Mouse (Mus musculus) neural tube, embryonic 14.5 days (tissue): ENCODE data around the gene Dlg2. TPM values are rescaled to one million over a fixed set of nuclear protein-coding genes. Genes with fewer than 3 reads are reported as not detected.

Experiments
- ATAC-seq: fragments of 200-750 bp; cut with Nextera tagmentation; 2 replicates; pipeline ENCODE4 v1.8.0; 2017; ENCODE audit warnings: low read depth, mild to moderate bottlenecking, moderate TSS enrichment, moderate library complexity
- H3K27ac ChIP-seq: fragments of 300-500 bp; sonication (generic); 2 replicates; pipeline ENCODE4 v1.5.1; 2014; ENCODE audit warnings: low read depth, mild to moderate bottlenecking, control low read depth, low read length, moderate library complexity, mixed read lengths
- H3K27me3 ChIP-seq: fragments of 300-500 bp; sonication (generic); 2 replicates; pipeline ENCODE4 v1.6.1; 2014; ENCODE audit warnings: low read length; ENCODE audit not compliant: control insufficient read depth, insufficient read depth
- H3K36me3 ChIP-seq: fragments of 300-500 bp; sonication (generic); 2 replicates; pipeline ENCODE4 v1.6.1; 2014; ENCODE audit warnings: low read length, mixed read lengths; ENCODE audit not compliant: control insufficient read depth, insufficient read depth
- H3K4me1 ChIP-seq: fragments of 300-500 bp; sonication (generic); 2 replicates; pipeline ENCODE4 v1.6.1; 2014; ENCODE audit warnings: low read length; ENCODE audit not compliant: control insufficient read depth, insufficient read depth
- H3K4me2 ChIP-seq: fragments of 300-500 bp; sonication (generic); 2 replicates; pipeline ENCODE4 v1.6.1; 2014; ENCODE audit warnings: mild to moderate bottlenecking, low read depth, low read length, control low read depth
- H3K4me3 ChIP-seq: fragments of 300-500 bp; sonication (generic); 2 replicates; pipeline ENCODE4 v1.5.1; 2014; ENCODE audit warnings: low read depth, low read length, control low read depth, mixed read lengths
- H3K9ac ChIP-seq: fragments of 300-500 bp; sonication (generic); replicated peaks from 2 replicates; pipeline ENCODE4 v1.6.1; 2014; ENCODE audit warnings: low read depth, mild to moderate bottlenecking, control low read depth, low read length, mixed read lengths
- H3K9me3 ChIP-seq: fragments of 300-500 bp; sonication (generic); 2 replicates; pipeline ENCODE4 v1.6.1; 2016; ENCODE audit warnings: low read length; ENCODE audit not compliant: control insufficient read depth
- WGBS: fragments of 180-500 bp; shearing (Covaris S2); extraction: QIAGEN DNeasy Blood & Tissue Kit; methylation state at CpG from one replicate; pipeline ENCODE4 v1.1.7; 2014; 5-methylcytosine and 5-hydroxymethylcytosine counted together
- polyA plus RNA-seq: library from polyadenylated mRNA; unstranded; fragments of >200 nt; fragmentation: Nextera tagmentation; extraction: Ambion mirVana; gene quantifications from 2 replicates; pipeline ENCODE4 v1.2.1, GENCODE M21; 2014

Gene Dlg2
- polyA plus RNA-seq, 1 experiment from 2014 or later: 48.0 TPM

- H3K4me1 ChIP-seq: no peaks in the 10 kb centered on the region
- no peak overlapping the region for H3K9ac ChIP-seq
- H3K27me3 ChIP-seq: no peaks in the 10 kb centered on the region
- no peak overlapping the region for H3K4me3 ChIP-seq
- no peak overlapping the region for H3K4me2 ChIP-seq
- WGBS: 82% methylated on average over 1 of the region's 1 CpGs
- H3K36me3 ChIP-seq: no peaks in the 10 kb centered on the region
- H3K9me3 ChIP-seq: no peaks in the 10 kb centered on the region
- no peak for ATAC-seq
- no peak overlapping the region for H3K27ac ChIP-seq
Measured at GRCm38 (mm10) chr7:90588318-90588717, 111.8 kb downstream of the Dlg2 start.

DNA sequence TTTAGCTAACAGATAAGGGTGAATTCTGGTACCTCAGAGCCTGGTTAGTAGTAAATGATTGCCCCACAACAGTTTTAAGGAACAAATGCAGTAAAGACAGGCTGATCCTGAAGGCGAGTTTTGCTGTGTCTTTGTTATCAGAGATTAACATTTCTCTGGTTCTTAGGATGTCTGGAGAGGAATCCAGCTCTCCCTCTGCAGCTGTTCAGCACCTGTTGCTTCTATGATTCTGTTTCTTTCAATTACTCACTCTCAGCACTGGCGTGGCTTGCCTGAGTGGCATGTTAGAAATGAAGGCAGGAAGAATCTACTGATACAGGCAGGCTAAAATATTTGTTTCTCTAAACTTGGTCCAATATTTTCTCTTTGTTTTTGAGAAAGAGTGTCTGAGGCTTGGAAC is 133.3 kb downstream of the Dlg2 start:
- no peak overlapping the region for H3K4me3 ChIP-seq

GRCm38 (mm10) chr7:90630546-90630945 is 154.1 kb downstream of the Dlg2 start:
- WGBS: 94% methylated on average over 3 of the region's 3 CpGs
- H3K4me1 ChIP-seq: no peaks in the 10 kb centered on the region

More for the DNA sequence above, 133.3 kb downstream of the Dlg2 start:
- Histone ChIP-seq H3K27ac (no peak overlapping the region), H3K9me3 (no peaks in the 10 kb centered on the region), H3K36me3 (no peaks in the 10 kb centered on the region), H3K4me2 (no peak overlapping the region), H3K27me3 (no peaks in the 10 kb centered on the region), H3K4me1 (no peaks in the 10 kb centered on the region), H3K9ac (no peak overlapping the region)
- WGBS: 75% methylated on average over 2 of the region's 2 CpGs
- no peak for ATAC-seq

DNA sequence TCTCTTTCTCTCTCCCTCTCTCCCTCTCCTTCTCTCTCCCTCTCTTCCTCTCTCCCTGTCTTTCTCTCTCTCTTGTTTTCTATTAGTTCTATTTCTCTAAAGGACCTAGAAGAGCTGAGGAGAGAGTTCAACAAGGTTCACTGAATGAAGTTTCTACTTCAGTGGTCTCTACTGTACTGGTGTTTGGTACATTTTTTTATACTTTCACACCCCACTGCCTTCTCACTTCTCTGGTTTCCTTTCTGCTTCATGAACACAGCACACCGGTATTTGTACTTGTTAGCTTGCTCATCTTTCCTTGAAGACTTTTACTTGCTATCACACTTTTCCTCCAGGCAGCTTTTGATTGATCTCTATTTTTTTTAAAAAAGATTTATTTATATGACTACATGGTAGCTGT is 173.0 kb downstream of the Dlg2 start:
- Histone ChIP-seq H3K9me3 (no peaks in the 10 kb centered on the region), H3K9ac (no peak overlapping the region), H3K27me3 (no peaks in the 10 kb centered on the region), H3K4me1 (no peaks in the 10 kb centered on the region), H3K4me2 (no peak overlapping the region), H3K27ac (no peak overlapping the region), H3K4me3 (no peak overlapping the region), H3K36me3 (no peaks in the 10 kb centered on the region)
- WGBS: 95% methylated on average over 1 of the region's 1 CpGs
- no peak for ATAC-seq

More at GRCm38 (mm10) chr7:90630546-90630945, 154.1 kb downstream of the Dlg2 start:
- Histone ChIP-seq H3K4me2 (no peak overlapping the region), H3K9me3 (no peaks in the 10 kb centered on the region), H3K4me3 (no peak overlapping the region), H3K9ac (no peak overlapping the region), H3K27me3 (no peaks in the 10 kb centered on the region), H3K36me3 (no peaks in the 10 kb centered on the region), H3K27ac (no peak overlapping the region)
- ATAC-seq: no peak

GRCm38 (mm10) chr7:90651128-90651527 is 174.7 kb downstream of the Dlg2 start:
- Histone ChIP-seq H3K9ac (no peak overlapping the region), H3K4me2 (no peak overlapping the region), H3K4me1 (no peaks in the 10 kb centered on the region), H3K9me3 (no peaks in the 10 kb centered on the region), H3K36me3 (no peaks in the 10 kb centered on the region), H3K4me3 (no peak overlapping the region), H3K27me3 (no peaks in the 10 kb centered on the region), H3K27ac (no peak overlapping the region)
- WGBS: 57% methylated on average over 6 of the region's 6 CpGs
- ATAC-seq: no peak

DNA sequence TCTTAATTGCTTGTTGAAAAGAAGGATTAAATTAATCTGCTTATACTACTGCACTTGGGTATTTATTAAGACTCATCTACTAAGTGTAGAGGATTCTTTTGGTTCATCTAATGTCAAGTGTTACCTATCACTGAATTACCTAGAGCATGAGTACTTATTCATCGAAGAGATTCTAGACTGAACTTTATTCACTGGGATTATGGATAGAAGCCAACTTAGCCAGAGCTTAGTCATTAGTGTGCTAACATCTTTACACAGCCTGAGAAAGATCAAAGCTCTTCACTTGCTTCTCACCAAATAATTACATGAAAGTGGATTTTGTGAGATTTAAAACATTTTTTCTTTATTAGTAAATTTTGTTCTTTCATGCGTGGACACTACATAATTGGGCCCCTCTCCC is 175.1 kb downstream of the Dlg2 start:
- H3K36me3 ChIP-seq: no peaks in the 10 kb centered on the region
- no peak overlapping the region for H3K27ac ChIP-seq
- H3K4me1 ChIP-seq: no peaks in the 10 kb centered on the region
- no peak overlapping the region for H3K4me2 ChIP-seq
- ATAC-seq: no peak
- H3K4me3 ChIP-seq: no peak overlapping the region
- H3K27me3 ChIP-seq: no peaks in the 10 kb centered on the region
- WGBS: 95% methylated on average over 2 of the region's 2 CpGs
- H3K9me3 ChIP-seq: no peaks in the 10 kb centered on the region
- H3K9ac ChIP-seq: no peak overlapping the region

GRCm38 (mm10) chr7:90658593-90658992 is 182.1 kb downstream of the Dlg2 start:
- Histone ChIP-seq H3K27me3 (no peaks in the 10 kb centered on the region), H3K4me1 (no peaks in the 10 kb centered on the region), H3K9ac (no peak overlapping the region), H3K36me3 (no peaks in the 10 kb centered on the region), H3K4me3 (no peak overlapping the region), H3K4me2 (no peak overlapping the region), H3K9me3 (no peaks in the 10 kb centered on the region), H3K27ac (no peak overlapping the region)
- 59% methylated on average over 3 of the region's 3 CpGs for WGBS
- ATAC-seq: no peak

DNA sequence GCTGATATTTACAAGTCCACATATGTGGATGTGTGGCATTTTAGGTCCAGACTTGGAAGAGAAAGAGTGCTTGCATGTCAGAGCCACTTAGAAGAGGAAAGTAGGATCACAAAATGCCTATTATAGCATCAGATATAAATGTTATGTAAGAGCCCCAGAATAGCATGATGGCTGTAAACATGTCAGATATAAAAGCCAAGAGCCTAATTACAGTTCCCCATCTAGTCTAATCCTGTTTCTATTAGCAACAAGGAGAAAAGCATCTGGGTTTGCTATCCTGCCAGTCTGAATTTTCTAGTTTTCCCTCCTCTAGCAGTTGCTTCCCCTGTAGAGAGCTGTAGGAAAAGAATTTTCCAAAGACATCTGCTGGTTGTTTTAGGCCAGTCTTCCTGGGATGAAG is 217.6 kb downstream of the Dlg2 start:
- no peak overlapping the region for H3K4me3 ChIP-seq
- H3K9me3 ChIP-seq: no peaks in the 10 kb centered on the region
- H3K4me2 ChIP-seq: no peak overlapping the region
- no peak overlapping the region for H3K27ac ChIP-seq
- H3K4me1 ChIP-seq: no peaks in the 10 kb centered on the region
- H3K9ac ChIP-seq: no peak overlapping the region
- H3K36me3 ChIP-seq: no peaks in the 10 kb centered on the region
- no peak for ATAC-seq
- no peaks in the 10 kb centered on the region for H3K27me3 ChIP-seq

GRCm38 (mm10) chr7:90696181-90696950 is 219.9 kb downstream of the Dlg2 start:
- Histone ChIP-seq H3K36me3 (no peaks in the 10 kb centered on the region), H3K27me3 (no peaks in the 10 kb centered on the region), H3K4me3 (no peak overlapping the region), H3K4me1 (no peaks in the 10 kb centered on the region), H3K4me2 (no peak overlapping the region), H3K9me3 (no peaks in the 10 kb centered on the region), H3K9ac (no peak overlapping the region), H3K27ac (no peak overlapping the region)
- 79% methylated on average over 7 of the region's 7 CpGs for WGBS
- ATAC-seq: no peak
